Mouse (Mus musculus): ENCODE results near the gene Rpusd4. TPM values are rescaled to one million over a fixed set of nuclear protein-coding genes. Genes with fewer than 3 reads are reported as not detected.

Rpusd4 gene
- polyA plus RNA-seq, 1 experiment from 2014 or later: 16.7 TPM

DNA sequence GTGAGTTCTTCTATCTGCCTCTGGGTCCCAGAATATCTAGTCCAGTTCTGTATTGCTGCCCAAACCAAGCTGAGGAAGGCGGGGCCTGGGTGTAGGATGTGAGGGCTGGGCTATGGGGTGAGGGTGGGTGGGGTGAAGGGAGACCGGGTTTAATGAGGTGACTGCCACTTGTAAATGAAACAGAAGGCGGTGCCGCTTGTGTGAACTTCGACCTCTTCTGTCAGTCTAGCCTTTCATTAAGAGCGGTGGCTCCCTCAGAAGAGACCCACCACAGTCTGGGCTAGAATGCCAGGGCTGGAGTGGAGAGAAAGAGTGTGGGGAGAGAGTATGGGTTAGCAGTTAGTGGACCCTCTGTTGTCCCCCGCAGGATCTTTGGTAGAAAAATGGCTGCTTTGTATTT, 22.3 kb downstream of the Rpusd4 start:
- Histone ChIP-seq H3K9ac (no peak overlapping the region), H3K36me3 (no peaks in the 10 kb centered on the region), H3K27ac (no peak overlapping the region), H3K4me2 (no peak overlapping the region), H3K27me3 (no peaks in the 10 kb centered on the region), H3K4me1 (replicated peaks) (no peaks in the 10 kb centered on the region), H3K9me3 (replicated peaks) (no peaks in the 10 kb centered on the region), H3K4me3 (replicated peaks) (no peak overlapping the region)
- WGBS (ENCODE audit: insufficient replicate concordance): 42% methylated on average over 7 of the region's 7 CpGs
- ATAC-seq (ENCODE audit: low read depth) (no peak), DNase-seq (no peak)

- Histone ChIP-seq H3K4me3 (replicated peaks) (no peak overlapping the region), H3K9ac (no peak overlapping the region), H3K4me1 (replicated peaks) (no peaks in the 10 kb centered on the region), H3K9me3 (replicated peaks) (no peaks in the 10 kb centered on the region), H3K4me2 (no peak overlapping the region), H3K27me3 (no peaks in the 10 kb centered on the region), H3K36me3 (no peaks in the 10 kb centered on the region), H3K27ac (no peak overlapping the region)
- 74% methylated on average over 3 of the region's 3 CpGs for WGBS (ENCODE audit: insufficient replicate concordance)
- DNase-seq (no peak), ATAC-seq (ENCODE audit: low read depth) (no peak)
These were observed 22.8 kb downstream of the Rpusd4 start for GRCm38 (mm10) chr9:35290417-35290816.

DNA sequence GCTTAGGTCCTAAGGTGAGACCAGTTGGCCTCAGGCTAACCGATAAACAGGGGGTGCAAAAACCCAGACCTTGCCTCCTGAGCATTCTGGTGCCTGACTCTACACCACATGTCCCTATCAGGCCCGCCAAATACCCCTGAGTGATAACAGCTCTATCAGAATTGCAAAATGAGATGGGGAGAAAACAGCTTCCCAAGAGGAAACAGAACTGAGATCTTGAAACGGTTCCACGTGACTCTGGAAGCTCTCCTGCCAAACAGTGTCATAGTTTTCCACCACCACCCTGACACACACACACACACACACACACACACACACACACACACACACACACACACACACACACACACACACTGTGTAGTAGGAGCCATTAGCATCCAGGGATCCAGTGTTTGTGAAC, 23.3 kb downstream of the Rpusd4 start:
- no peaks in the 10 kb centered on the region for H3K36me3 ChIP-seq
- H3K4me3 ChIP-seq (replicated peaks): no peak overlapping the region
- no peak overlapping the region for H3K9ac ChIP-seq
- DNase-seq: no peak
- WGBS (ENCODE audit: insufficient replicate concordance): 41% methylated on average over 4 of the region's 4 CpGs
- no peaks in the 10 kb centered on the region for H3K27me3 ChIP-seq
- H3K4me2 ChIP-seq: no peak overlapping the region
- H3K9me3 ChIP-seq (replicated peaks): no peaks in the 10 kb centered on the region
- no peak for ATAC-seq (ENCODE audit: low read depth)
- H3K4me1 ChIP-seq (replicated peaks): no peaks in the 10 kb centered on the region
- no peak overlapping the region for H3K27ac ChIP-seq

GRCm38 (mm10) chr9:35293465-35293864, 25.8 kb downstream of the Rpusd4 start:
- no peaks in the 10 kb centered on the region for H3K27me3 ChIP-seq
- H3K36me3 ChIP-seq: no peaks in the 10 kb centered on the region
- H3K9me3 ChIP-seq (replicated peaks): no peaks in the 10 kb centered on the region; the same call in 1 of the 2 replicates
- no peak overlapping the region for H3K27ac ChIP-seq
- no peak overlapping the region for H3K4me2 ChIP-seq
- no peak overlapping the region for H3K4me3 ChIP-seq (replicated peaks)
- no peaks in the 10 kb centered on the region for H3K4me1 ChIP-seq (replicated peaks)
- ATAC-seq (ENCODE audit: low read depth): no peak
- DNase-seq: no peak
- 55% methylated on average over 5 of the region's 5 CpGs for WGBS (ENCODE audit: insufficient replicate concordance)
- no peak overlapping the region for H3K9ac ChIP-seq

- Histone ChIP-seq H3K4me1 (replicated peaks) (no peaks in the 10 kb centered on the region), H3K4me2 (no peak overlapping the region), H3K4me3 (replicated peaks) (no peak overlapping the region), H3K27me3 (no peaks in the 10 kb centered on the region), H3K9ac (no peak overlapping the region), H3K27ac (no peak overlapping the region), H3K36me3 (no peaks in the 10 kb centered on the region), H3K9me3 (replicated peaks) (no peaks in the 10 kb centered on the region; the same call in 1 of the 2 replicates)
- ATAC-seq (ENCODE audit: low read depth): no peak
- DNase-seq: no peak
These were observed 30.1 kb downstream of the Rpusd4 start for GRCm38 (mm10) chr9:35297791-35298190.

DNA sequence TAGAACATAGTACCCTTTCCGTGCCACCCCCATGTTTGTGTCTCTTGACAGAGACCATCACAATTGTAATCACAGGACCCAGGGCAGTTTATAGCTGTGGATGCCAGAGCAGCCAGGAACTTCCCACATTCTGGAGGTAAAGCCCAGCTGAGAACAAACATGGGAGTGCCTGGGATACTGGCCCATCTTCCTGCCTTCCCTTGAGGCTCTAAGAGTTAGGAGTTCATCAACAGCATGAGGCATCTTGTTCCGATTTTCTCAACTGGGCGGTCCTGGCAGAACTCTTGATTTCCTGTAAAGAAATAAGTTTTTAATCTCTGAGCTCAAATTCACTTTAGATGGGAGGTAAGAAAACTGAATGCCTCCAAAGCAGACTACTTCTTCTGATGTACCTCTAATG, 34.5 kb downstream of the Rpusd4 start:
- Histone ChIP-seq H3K27ac (no peak overlapping the region), H3K27me3 (no peaks in the 10 kb centered on the region), H3K36me3 (no peaks in the 10 kb centered on the region), H3K4me1 (replicated peaks) (no peaks in the 10 kb centered on the region), H3K9ac (no peak overlapping the region), H3K4me2 (no peak overlapping the region), H3K4me3 (replicated peaks) (no peak overlapping the region), H3K9me3 (replicated peaks) (no peaks in the 10 kb centered on the region)
- ATAC-seq (ENCODE audit: low read depth): no peak
- 76% methylated on average over 3 of the region's 3 CpGs for WGBS (ENCODE audit: insufficient replicate concordance)
- no peak for DNase-seq

- no peak for DNase-seq
- H3K27me3 ChIP-seq: no peaks in the 10 kb centered on the region
- no peaks in the 10 kb centered on the region for H3K9me3 ChIP-seq (replicated peaks)
- H3K36me3 ChIP-seq: no peaks in the 10 kb centered on the region
- H3K4me1 ChIP-seq (replicated peaks): no peaks in the 10 kb centered on the region
- no peak for ATAC-seq (ENCODE audit: low read depth)
- H3K27ac ChIP-seq: no peak overlapping the region
- H3K4me3 ChIP-seq (replicated peaks): no peak overlapping the region
- WGBS (ENCODE audit: insufficient replicate concordance): 66% methylated on average over 7 of the region's 7 CpGs
- no peak overlapping the region for H3K9ac ChIP-seq
- H3K4me2 ChIP-seq: no peak overlapping the region
These were observed 39.8 kb downstream of the Rpusd4 start for GRCm38 (mm10) chr9:35307461-35307860.

- no peak for ATAC-seq (ENCODE audit: low read depth)
- H3K9ac ChIP-seq: no peak overlapping the region
- H3K4me3 ChIP-seq (replicated peaks): no peak overlapping the region
- H3K4me1 ChIP-seq (replicated peaks): no peaks in the 10 kb centered on the region
- H3K9me3 ChIP-seq (replicated peaks): no peaks in the 10 kb centered on the region
- no peak overlapping the region for H3K4me2 ChIP-seq
- DNase-seq: no peak
- no peak overlapping the region for H3K27ac ChIP-seq
- no peaks in the 10 kb centered on the region for H3K27me3 ChIP-seq
- WGBS (ENCODE audit: insufficient replicate concordance): 61% methylated on average over 6 of the region's 6 CpGs
- H3K36me3 ChIP-seq: no peaks in the 10 kb centered on the region
These were observed 42.7 kb downstream of the Rpusd4 start for GRCm38 (mm10) chr9:35310377-35310776.

DNA sequence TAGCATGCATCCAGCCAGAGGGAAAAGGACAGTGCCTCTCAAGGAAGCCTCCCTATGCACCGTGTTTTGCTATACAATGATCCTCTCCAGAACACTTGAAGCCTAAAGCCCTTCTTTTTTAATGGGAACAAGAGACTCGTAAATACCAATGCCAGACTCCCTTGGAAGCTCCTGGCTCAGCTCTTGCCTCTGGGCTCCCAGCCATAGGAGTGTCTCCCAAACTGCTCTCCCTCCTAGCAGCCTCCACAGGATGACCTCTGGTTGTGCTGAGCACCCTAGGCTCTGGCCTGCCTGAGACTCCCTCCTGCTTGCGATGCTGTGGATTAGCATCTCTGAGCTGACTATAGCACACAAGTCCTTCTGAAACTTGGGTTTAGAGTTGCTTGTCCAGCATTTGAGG, 44.9 kb downstream of the Rpusd4 start:
- ATAC-seq (ENCODE audit: low read depth): no peak
- Histone ChIP-seq H3K36me3 (no peaks in the 10 kb centered on the region), H3K27me3 (no peaks in the 10 kb centered on the region), H3K9me3 (replicated peaks) (no peaks in the 10 kb centered on the region), H3K4me2 (no peak overlapping the region), H3K9ac (no peak overlapping the region), H3K4me1 (replicated peaks) (no peaks in the 10 kb centered on the region), H3K27ac (no peak overlapping the region), H3K4me3 (replicated peaks) (no peak overlapping the region)
- DNase-seq: no peak
- WGBS (ENCODE audit: insufficient replicate concordance): 51% methylated on average over 3 of the region's 3 CpGs

GRCm38 (mm10) chr9:35313601-35314000, 45.9 kb downstream of the Rpusd4 start:
- H3K9ac ChIP-seq: no peak overlapping the region
- H3K27me3 ChIP-seq: no peaks in the 10 kb centered on the region
- ATAC-seq (ENCODE audit: low read depth): no peak
- DNase-seq: no peak
- no peaks in the 10 kb centered on the region for H3K36me3 ChIP-seq
- H3K4me1 ChIP-seq (replicated peaks): no peaks in the 10 kb centered on the region
- WGBS (ENCODE audit: insufficient replicate concordance): 30% methylated on average over 4 of the region's 4 CpGs
- H3K27ac ChIP-seq: no peak overlapping the region
- no peaks in the 10 kb centered on the region for H3K9me3 ChIP-seq (replicated peaks)
- H3K4me3 ChIP-seq (replicated peaks): no peak overlapping the region
- no peak overlapping the region for H3K4me2 ChIP-seq

GRCm38 (mm10) chr9:35314254-35314653, 46.6 kb downstream of the Rpusd4 start:
- no peak for DNase-seq
- H3K27ac ChIP-seq: no peak overlapping the region
- H3K4me1 ChIP-seq (replicated peaks): no peaks in the 10 kb centered on the region; the same call in 1 of the 2 replicates
- H3K4me3 ChIP-seq (replicated peaks): no peak overlapping the region
- no peak overlapping the region for H3K4me2 ChIP-seq
- WGBS (ENCODE audit: insufficient replicate concordance): 60% methylated on average over 1 of the region's 1 CpGs
- no peak overlapping the region for H3K9ac ChIP-seq
- no peaks in the 10 kb centered on the region for H3K27me3 ChIP-seq
- H3K36me3 ChIP-seq: no peaks in the 10 kb centered on the region
- no peak for ATAC-seq (ENCODE audit: low read depth)
- H3K9me3 ChIP-seq (replicated peaks): no peaks in the 10 kb centered on the region

- no peaks in the 10 kb centered on the region; the same call in 1 of the 2 replicates for H3K4me1 ChIP-seq (replicated peaks)
- no peaks in the 10 kb centered on the region for H3K36me3 ChIP-seq
- no peak overlapping the region for H3K4me2 ChIP-seq
- H3K9me3 ChIP-seq (replicated peaks): no peaks in the 10 kb centered on the region
- no peak overlapping the region for H3K9ac ChIP-seq
- ATAC-seq (ENCODE audit: low read depth) (no peak), DNase-seq (no peak)
- H3K4me3 ChIP-seq (replicated peaks): no peak overlapping the region
- 61% methylated on average over 3 of the region's 3 CpGs for WGBS (ENCODE audit: insufficient replicate concordance)
- no peaks in the 10 kb centered on the region for H3K27me3 ChIP-seq
- H3K27ac ChIP-seq: no peak overlapping the region
These were observed 49.1 kb downstream of the Rpusd4 start for GRCm38 (mm10) chr9:35316771-35317211.

All from liver, embryonic 13.5 days (tissue).